Mouse (Mus musculus) heart, postnatal 4 days (tissue): ENCODE measurements around the gene Zbtb34. TPM values are rescaled to one million over a fixed set of nuclear protein-coding genes. Genes with fewer than 3 reads are reported as not detected.

ENCODE experiments used
- DNase-seq: peaks from one replicate; pipeline ENCODE4 v3.0.0; 2021
- total RNA-seq, 2 experiments: library from RNA; stranded (reverse); gene quantifications; 2 replicates each; pipeline ENCODE4 v1.2.3; 2021

Gene Zbtb34
- total RNA-seq, result 10 to 100 TPM; 22.1 to 27.5 TPM

GRCm38 (mm10) chr2:33430771-33431699 is at the start of gene Zbtb34:
Zbtb34 (minus strand) TSS chr2:33431324.
- DNase-seq, result peak; percentile 76

- no peak for DNase-seq
These were observed 47.0 kb upstream of the Zbtb34 start for GRCm38 (mm10) chr2:33477961-33478755.

- peak; percentile 22 for DNase-seq
These were observed 44.8 kb upstream of the Zbtb34 start for GRCm38 (mm10) chr2:33475961-33476360.

GRCm38 (mm10) chr2:33468466-33469097 is 37.5 kb upstream of the Zbtb34 start, which contains the start of gene Zbtb43:
Zbtb43 (minus strand) TSS chr2:33468559.
- peak; percentile 97 for DNase-seq

- peak; percentile 28 for DNase-seq
These were observed 36.7 kb upstream of the Zbtb34 start for GRCm38 (mm10) chr2:33467546-33468465.

- peak; percentile 55 for DNase-seq
These were observed 34.8 kb upstream of the Zbtb34 start for GRCm38 (mm10) chr2:33465966-33466365.

GRCm38 (mm10) chr2:33465215-33465614 is 34.1 kb upstream of the Zbtb34 start:
- DNase-seq, result no peak

- DNase-seq, result no peak
These were observed 30.9 kb upstream of the Zbtb34 start for GRCm38 (mm10) chr2:33462066-33462465.

GRCm38 (mm10) chr2:33461066-33461465 is 29.9 kb upstream of the Zbtb34 start:
- no peak for DNase-seq

GRCm38 (mm10) chr2:33459660-33460059 is 28.5 kb upstream of the Zbtb34 start:
- no peak for DNase-seq

GRCm38 (mm10) chr2:33456696-33457095 is 25.6 kb upstream of the Zbtb34 start:
- DNase-seq, result no peak

- no peak for DNase-seq
These were observed 25.1 kb upstream of the Zbtb34 start for GRCm38 (mm10) chr2:33456242-33456641.

- DNase-seq, result no peak
These were observed 24.2 kb upstream of the Zbtb34 start for GRCm38 (mm10) chr2:33455350-33455749.

GRCm38 (mm10) chr2:33454816-33455215 is 23.7 kb upstream of the Zbtb34 start:
- no peak for DNase-seq

GRCm38 (mm10) chr2:33453476-33453875 is 22.4 kb upstream of the Zbtb34 start:
- no peak for DNase-seq

- no peak for DNase-seq
These were observed 21.6 kb upstream of the Zbtb34 start for GRCm38 (mm10) chr2:33452721-33453120.

- DNase-seq, result peak; percentile 50
These were observed 21.0 kb upstream of the Zbtb34 start for GRCm38 (mm10) chr2:33452140-33452539.

- DNase-seq, result no peak
These were observed 20.2 kb upstream of the Zbtb34 start for GRCm38 (mm10) chr2:33451038-33451978.

GRCm38 (mm10) chr2:33449119-33449873 is 18.2 kb upstream of the Zbtb34 start:
- no peak for DNase-seq

- DNase-seq, result no peak
These were observed 15.7 kb upstream of the Zbtb34 start for GRCm38 (mm10) chr2:33446796-33447195.
